Mouse (Mus musculus) lung, embryonic 14.5 days (tissue): ENCODE measurements at regions not wholly inside any gene's neighbourhood (a gene's known extent, or its start where the extent isn't known, plus 50 kb on each side); places are given as distances from the start of the nearest gene placed in this dataset.
A peak's percentile ranks its signal among the peaks of the same experiment; 100 is the strongest.

Source experiments
- ATAC-seq: fragments of 200-750 bp; cut with Nextera tagmentation; 2 replicates; pipeline ENCODE4 v1.8.0; 2017; ENCODE audit warnings: mild to moderate bottlenecking, moderate TSS enrichment, moderate library complexity; ENCODE audit not compliant: insufficient read depth
- DNase-seq: peaks from one replicate; pipeline ENCODE4 v3.0.0-alpha.2; 2015
- H3K27ac ChIP-seq: fragments of 300-500 bp; sonication (generic); 2 replicates; pipeline ENCODE4 v1.5.1; 2014; ENCODE audit warnings: low read depth, mild to moderate bottlenecking, moderate library complexity
- H3K27me3 ChIP-seq: fragments of 300-500 bp; sonication (generic); 2 replicates; pipeline ENCODE4 v1.6.1; 2014; ENCODE audit warnings: low read length, control low read depth; ENCODE audit not compliant: insufficient read depth
- H3K36me3 ChIP-seq: fragments of 300-500 bp; sonication (generic); 2 replicates; pipeline ENCODE4 v1.6.1; 2014; ENCODE audit warnings: control low read depth; ENCODE audit not compliant: insufficient read depth
- H3K4me1 ChIP-seq: fragments of 300-500 bp; sonication (generic); 2 replicates; pipeline ENCODE4 v1.6.1; 2014; ENCODE audit warnings: antibody characterized with exemption, control low read depth; ENCODE audit not compliant: insufficient read depth
- H3K4me2 ChIP-seq: fragments of 300-500 bp; sonication (generic); 2 replicates; pipeline ENCODE4 v1.6.1; 2014; ENCODE audit warnings: mild to moderate bottlenecking
- H3K4me3 ChIP-seq: fragments of 300-500 bp; sonication (generic); 2 replicates; pipeline ENCODE4 v1.5.1; 2014; ENCODE audit warnings: low read depth, low read length
- H3K9ac ChIP-seq: fragments of 300-500 bp; sonication (generic); 2 replicates; pipeline ENCODE4 v1.6.1; 2014
- H3K9me3 ChIP-seq: fragments of 300-500 bp; sonication (generic); 2 replicates; pipeline ENCODE4 v1.6.1; 2016; ENCODE audit warnings: low read depth, low read length, control low read depth
- CTCF ChIP-seq: IDR thresholded peaks from 2 replicates; pipeline ENCODE4 v1.5.1; 2016; ENCODE audit warnings: antibody characterized with exemption, low read depth
- WGBS: fragments of 180-500 bp; shearing (Covaris S2); extraction: QIAGEN DNeasy Blood & Tissue Kit; methylation state at CpG from one replicate; pipeline ENCODE4 v1.1.7; 2014; 5-methylcytosine and 5-hydroxymethylcytosine counted together

DNA sequence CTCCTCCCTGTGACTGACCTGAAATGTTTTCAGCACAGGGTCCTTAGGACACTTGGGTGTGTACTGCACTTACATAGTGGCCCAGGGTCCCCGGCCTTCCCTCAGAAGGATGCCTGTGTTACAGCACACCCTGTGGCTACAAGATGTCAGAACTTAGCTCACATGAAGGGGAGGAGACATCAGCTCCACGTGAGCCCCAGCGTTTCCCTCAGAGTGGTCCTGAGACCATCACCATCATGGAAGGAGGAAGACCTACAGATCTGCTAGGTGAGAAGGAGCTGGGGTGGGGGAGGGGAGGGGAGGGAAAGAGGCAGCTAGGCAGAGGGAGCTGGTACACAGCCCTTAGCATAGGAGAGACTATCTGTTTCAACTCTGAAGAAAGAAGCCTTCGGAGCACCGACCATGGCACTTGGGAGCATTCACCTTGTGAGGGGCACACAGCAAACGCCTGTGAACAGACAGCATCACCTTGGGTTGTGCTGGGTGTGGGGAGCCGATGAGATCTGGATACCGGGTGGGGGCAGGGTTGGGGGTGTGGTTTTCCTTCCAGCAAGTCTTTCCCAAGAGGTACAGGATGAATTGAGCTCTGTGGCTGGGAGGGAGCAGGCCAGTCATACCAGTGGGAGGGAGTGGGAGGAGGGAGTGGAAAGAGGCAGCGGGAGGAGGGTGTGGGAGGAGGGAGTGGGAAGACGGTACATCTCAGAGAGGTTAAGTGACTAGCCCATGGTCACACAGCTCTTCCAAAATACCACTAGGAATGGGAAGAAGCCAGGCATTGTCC is 60.6 kb upstream of the Ctnnbl1 start:
- H3K27me3 ChIP-seq = no peaks in the 10 kb centered on the region
- no peaks in the 10 kb centered on the region for H3K9me3 ChIP-seq
- H3K9ac ChIP-seq = no peak overlapping the region
- no peak overlapping the region for H3K4me2 ChIP-seq
- no peak overlapping the region for H3K4me3 ChIP-seq
- H3K36me3 ChIP-seq = no peaks in the 10 kb centered on the region
- no peak overlapping the region for H3K27ac ChIP-seq
- TF ChIP-seq CTCF = 0 out of 2 replicates have a peak, but pooled peaks have one; percentile 16
- H3K4me1 ChIP-seq = no peaks in the 10 kb centered on the region
- 0 out of 2 replicates have a peak, but pooled peaks have one; percentile 4 for ATAC-seq
- WGBS = 29% methylated on average over 10 of the region's 10 CpGs
- no peak for DNase-seq

DNA sequence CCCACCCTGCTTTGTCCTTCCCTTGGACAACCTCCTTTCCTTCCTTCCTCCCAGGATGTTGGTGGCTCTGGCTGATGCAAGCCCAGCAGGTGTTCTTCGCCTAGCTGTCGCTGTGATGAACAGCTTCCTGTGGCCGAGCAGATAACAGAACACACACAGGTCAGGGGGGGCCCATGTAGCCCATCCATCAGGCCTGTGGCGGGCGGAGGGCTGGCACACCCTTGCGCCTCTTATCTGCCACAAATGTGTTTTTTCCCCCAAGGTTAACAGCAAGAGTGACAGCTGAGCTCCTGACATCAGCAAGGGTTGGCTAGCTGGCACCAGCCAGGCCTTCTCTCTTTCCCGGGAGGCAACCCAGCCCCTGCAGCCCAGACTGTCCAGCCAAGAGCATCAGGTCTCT is 59.9 kb upstream of the Ctnnbl1 start:
- no peaks in the 10 kb centered on the region for H3K4me1 ChIP-seq
- no peak overlapping the region for H3K27ac ChIP-seq
- no peak overlapping the region for H3K9ac ChIP-seq
- no peak for TF ChIP-seq CTCF
- peak; percentile 31; the same call in 1 of the 2 replicates for ATAC-seq
- WGBS = 7% methylated on average over 7 of the region's 7 CpGs
- H3K4me3 ChIP-seq = no peak overlapping the region
- H3K9me3 ChIP-seq = no peaks in the 10 kb centered on the region
- H3K4me2 ChIP-seq = no peak overlapping the region
- no peak for DNase-seq
- H3K27me3 ChIP-seq = no peaks in the 10 kb centered on the region
- no peaks in the 10 kb centered on the region for H3K36me3 ChIP-seq

DNA sequence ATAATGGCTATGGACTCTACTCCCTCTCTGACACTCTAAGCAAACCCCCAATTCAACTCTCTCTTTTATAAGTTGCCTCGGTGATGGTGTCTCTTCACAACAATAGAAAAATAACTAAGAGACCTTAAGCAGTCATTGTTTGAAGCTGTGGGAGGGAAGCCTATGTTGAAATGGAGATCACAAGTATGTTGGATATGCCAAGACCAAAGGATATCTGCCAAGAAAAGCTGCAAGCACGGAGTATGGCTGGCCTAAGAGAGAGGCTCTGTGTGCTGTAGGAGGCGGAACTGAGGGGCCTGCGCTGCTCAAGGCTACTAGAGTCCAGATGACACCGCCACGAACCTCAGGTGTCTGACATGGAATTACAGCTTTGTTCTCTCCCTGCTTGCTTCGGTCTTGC is 55.3 kb upstream of the Ctnnbl1 start:
- H3K27ac ChIP-seq = no peak overlapping the region
- ATAC-seq = no peak
- no peak for DNase-seq
- no peaks in the 10 kb centered on the region for H3K4me1 ChIP-seq
- H3K4me3 ChIP-seq = no peak overlapping the region
- no peak overlapping the region for H3K9ac ChIP-seq
- H3K9me3 ChIP-seq = no peaks in the 10 kb centered on the region
- no peaks in the 10 kb centered on the region for H3K36me3 ChIP-seq
- no peak overlapping the region for H3K4me2 ChIP-seq
- H3K27me3 ChIP-seq = no peaks in the 10 kb centered on the region
- WGBS = 74% methylated on average over 7 of the region's 7 CpGs
- TF ChIP-seq CTCF = no peak
